Mouse (Mus musculus) adrenal gland, postnatal 4 days (tissue): ENCODE measurements at regions not wholly inside any gene's neighbourhood (a gene's known extent, or its start where the extent isn't known, plus 50 kb on each side); places are given as distances from the start of the nearest gene placed in this dataset.
"Not testable (repeated sequence)": the region's sequence is repeated elsewhere in the genome, so short reads cannot be mapped to it uniquely, and the experiment has no call there.

Experiments
- DNase-seq, 2 experiments: peaks; one replicate each; pipeline ENCODE4 v3.0.0; 2021 to 2022; ENCODE audit warnings: low spot score in 2 of 2, mixed read lengths in 2 of 2

DNA sequence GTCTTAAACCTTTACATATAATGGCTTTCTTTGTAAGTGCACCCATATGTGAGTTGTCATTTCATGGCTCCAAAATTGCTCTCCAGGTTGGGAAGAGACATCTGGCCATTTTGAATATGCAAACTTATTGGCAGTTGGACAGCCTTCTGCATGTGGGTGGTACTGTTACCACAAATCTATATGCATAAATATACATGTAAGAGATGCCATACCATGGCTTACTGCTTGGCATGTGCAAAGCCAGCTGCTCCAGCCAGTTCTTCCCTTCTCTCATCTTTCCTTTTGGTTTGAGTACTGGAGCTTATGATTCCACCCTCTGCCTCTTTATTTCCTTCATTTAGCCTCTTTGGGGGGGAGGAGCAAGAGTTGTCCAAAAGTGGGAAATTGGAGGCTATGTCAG is 312.7 kb downstream of the Plekhb2 start:
- DNase-seq = no peak

DNA sequence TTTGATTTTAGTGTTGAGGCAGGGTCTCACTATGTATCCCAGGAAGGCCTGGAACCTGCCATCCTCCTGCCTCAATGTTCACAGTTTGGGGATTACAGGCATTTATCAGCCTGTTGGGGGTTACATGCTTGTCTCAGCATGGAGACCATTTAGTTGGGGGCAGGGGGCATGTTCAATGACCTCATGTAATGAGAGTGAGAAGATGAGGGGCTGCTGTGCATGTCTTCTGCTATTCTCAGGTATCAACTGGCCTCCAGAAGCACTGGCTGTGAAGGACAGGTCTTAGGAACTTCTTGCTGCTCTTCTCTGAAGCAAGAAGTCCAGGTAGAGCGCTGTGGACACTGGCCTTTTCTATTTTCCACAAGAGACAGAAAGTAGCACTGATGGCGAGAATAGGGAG is 350.9 kb downstream of the Plekhb2 start:
- no peak for DNase-seq

DNA sequence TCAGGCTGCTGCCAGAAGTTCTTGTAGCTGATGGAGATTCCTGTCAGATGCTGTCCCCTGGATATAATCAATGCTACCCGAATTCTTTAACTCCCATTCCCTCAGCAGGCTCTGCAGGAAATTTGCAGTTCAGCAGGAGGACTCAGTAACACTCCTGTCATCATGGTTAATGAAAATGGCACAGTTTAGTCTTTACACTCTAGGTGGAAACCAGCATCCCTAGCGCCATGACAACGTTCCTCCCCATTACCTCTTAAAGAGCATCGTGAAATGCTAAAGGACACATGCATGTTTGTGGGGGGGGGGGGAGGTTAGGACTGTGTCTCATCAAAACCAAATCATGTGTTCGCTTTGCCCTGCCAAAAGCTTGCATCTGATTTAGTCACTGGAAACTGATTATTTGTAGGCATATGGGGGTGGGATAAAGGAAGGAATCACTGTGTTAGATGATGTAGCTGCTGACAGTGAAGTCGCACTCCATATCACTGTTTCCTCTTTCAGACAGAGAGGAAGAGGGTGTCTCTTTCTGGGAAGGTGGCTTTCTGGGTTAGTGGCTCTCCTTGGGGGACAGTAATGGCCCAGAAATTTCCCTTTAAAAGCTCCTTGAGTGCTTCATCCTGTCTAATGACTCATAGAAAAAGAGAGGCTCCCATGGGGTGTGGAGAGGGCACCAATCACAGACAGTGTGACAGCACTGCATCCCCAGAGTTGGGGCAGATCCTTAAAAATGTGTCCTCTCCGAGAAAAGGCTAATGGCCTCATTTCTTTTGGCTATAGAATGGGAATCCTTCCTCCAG is 351.5 kb downstream of the Plekhb2 start:
- no peak for DNase-seq

DNA sequence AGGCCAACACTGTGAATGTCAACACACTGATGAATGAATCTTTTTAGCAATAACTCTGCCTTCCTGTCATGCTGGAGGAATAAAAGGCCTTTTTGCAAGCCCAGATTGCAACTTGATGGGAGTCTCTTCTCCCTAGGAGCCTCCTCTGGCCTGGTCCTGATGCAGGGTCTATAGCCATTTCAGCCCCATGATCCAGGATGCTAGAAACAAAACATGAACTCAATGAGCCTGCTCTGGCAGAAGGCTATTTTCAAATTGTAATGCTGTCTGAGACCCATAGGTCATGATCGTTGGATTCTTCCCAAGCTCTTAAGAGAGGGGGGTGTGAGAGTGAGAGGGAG is 352.1 kb downstream of the Plekhb2 start:
- DNase-seq = no peak

DNA sequence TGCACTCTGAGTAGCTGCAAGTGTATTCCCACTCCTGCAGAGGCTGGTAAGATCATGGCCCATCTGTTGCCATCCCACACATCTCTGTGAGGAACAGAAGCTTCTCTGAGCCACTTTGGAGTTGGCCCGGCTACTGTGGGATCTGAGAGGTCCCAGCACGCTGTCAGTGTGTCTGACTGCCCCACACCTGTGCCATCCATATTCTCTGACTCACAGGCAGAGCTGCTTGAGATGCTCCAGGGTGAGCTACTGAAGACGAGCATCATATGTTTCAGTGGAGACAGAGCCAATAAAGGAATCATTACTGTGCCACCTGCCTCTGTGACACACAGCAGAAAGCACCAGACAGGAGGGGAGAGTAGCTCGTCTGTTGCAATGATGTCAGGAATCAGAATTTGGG is 352.8 kb downstream of the Plekhb2 start:
- DNase-seq = no peak

DNA sequence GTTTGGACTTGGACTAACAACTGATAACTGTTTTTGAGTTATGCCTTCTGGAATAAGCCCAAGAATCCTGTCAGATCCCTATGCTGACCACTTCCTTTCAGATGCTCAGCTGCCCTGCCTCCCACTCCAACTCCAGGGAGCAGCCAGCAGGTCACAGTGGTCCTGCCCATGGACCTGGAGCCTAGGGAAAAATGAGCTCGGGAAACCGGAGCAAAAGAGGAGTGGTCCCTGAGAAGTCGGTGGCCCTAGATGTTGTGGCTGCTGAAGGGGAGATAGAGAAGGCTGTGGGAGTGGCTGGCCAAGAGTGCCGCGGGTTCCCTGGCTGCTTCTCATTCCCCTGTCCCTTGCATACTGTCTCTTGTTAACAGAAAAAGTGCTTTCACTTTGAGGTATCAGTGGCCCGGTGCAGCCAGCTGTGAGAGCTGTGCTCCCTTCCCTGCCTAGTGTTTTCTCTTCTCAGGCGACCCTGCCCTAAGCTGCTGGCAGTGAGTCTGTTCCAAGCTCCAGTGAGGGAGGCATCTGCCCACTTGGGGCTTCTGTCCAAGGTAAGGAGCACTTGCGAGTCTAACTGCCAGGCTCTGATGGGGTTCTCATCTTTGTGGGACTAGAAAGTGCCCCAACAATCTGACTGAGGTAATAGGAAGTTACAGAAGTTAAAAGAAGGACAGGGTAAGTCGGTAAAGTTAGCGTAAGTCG is 357.2 kb downstream of the Plekhb2 start:
- DNase-seq = no peak

DNA sequence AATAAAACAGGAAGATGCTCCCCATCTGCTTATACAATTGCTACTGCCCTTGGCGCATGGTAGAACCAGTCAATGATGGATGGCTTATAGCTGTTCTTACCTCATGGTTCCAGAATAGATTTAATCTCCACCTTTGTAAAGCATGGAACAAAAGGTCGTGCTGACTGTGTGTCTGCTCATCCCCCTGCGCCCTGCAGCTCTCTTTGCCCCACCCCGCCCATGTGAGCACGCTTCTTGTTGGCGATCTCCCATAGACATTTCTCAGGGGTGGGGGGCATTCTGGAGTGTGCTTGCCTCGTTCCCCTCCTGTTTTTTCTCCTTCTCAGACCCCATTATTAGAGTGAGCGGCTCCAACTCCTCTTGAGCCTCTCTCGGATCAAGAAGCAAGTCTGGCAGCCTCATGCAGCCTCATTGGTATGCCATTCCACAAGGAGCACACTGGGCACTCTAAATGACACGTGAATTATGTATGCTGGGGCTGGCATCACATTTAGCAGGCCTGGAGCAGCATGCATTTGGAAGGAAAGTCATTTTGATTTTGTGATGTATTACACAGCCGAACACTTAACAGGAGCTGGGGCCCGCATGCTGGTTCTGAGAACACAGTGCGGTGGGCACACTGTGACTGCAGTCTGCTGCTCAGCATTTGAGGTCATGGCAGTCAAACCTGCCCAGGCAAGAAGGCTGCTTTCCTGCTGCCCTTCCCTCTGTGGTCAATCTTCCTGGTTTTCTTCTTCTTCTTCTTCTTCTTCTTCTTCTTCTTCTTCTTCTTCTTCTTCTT is 362.5 kb downstream of the Plekhb2 start:
- DNase-seq = no peak

DNA sequence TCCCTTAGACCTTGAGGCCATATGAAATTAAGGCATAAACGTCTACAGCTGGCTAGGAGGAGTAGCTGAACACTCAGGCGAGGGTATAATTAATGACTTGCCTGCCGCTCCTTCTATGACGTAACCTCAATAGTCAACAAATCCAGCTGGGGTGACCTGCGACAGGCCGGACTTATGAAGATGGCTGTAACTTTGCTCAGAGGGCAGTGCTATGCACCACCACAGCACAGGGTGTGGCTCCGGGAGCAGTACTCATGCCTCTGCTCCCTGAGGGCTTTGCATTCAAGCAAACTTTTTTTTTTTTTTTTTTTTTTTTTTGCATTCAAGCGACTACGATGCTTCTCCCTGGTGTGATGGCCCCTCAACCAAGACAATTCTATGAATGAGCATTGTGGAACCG is 364.1 kb downstream of the Plekhb2 start:
- no peak for DNase-seq

DNA sequence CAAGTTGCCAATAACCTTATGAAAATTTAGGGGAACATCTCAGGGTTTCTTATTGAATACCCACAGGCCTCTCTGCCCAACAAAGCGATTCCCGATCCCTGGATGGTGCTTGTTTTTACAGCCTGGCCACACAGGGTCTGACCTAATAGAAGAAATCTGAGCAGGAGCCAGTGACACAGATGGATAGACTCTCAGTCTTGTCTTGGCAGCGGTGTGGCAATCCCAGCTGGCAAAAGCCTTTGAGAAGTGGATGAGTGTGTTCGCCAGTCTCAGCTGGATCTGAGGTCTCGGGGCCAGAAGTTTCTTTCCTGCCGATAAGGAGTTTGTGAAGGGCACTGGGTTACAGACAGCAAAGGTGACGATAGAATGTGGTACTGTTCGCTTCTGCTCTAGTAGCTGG is 366.6 kb downstream of the Plekhb2 start:
- no peak for DNase-seq

DNA sequence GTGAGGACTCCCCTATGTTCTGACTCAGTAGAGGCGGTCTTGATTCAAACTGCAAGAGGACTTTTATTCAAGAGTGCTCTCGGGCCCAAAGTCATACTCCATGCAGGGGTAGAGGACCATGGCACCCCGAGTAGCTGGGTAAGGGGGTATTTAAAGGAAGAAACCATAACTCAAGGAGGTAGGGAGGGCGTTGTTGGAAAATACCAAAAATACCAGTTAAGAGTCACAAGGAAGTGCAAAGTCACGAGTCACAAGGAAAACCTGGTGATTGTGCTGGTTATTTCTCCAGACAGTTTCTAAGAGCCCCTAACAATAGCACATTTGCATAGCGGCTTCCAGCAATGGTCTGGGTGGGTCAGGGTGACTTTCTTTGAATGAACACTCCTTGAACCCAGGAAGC is 370.4 kb downstream of the Plekhb2 start:
- not testable (repeated sequence) for DNase-seq

DNA sequence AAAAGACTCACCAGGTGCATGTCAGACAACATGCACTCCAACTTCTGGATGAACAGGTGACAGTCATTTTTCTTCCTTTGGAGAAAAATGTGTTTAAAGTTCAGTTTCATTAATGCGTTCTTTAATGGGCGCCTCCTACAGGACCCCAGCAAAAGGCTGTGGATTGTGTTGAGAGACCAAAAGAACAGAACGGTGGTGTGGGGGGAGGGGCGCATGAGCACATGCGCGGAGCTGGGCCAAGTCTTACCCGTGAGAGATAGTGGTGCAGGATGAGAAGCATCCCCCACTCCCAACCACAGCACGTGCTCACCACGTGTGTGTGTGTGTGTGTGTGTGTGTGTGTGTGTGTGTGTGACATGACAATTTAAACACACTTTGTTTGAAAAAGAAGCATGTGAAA is 371.0 kb downstream of the Plekhb2 start:
- no peak for DNase-seq

DNA sequence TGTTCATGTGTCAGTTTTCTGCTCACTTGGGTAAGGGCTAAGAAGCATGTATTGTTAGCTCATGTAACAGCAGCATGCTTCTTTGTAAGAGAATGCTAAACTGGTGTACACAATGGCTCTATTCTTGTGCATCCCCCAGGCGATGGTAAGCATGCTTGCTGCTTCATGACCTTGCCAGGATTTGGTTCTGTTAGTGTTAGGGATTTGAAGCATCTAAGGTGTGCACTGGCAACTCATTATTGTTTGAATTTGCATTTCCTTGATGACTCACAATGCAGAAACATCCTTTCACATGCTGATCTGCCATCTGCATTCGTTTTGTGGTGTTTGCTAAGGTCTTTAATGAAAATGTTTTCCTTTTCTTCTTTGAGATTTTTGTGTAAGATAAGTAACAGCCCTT is 382.8 kb downstream of the Plekhb2 start:
- DNase-seq = no peak

DNA sequence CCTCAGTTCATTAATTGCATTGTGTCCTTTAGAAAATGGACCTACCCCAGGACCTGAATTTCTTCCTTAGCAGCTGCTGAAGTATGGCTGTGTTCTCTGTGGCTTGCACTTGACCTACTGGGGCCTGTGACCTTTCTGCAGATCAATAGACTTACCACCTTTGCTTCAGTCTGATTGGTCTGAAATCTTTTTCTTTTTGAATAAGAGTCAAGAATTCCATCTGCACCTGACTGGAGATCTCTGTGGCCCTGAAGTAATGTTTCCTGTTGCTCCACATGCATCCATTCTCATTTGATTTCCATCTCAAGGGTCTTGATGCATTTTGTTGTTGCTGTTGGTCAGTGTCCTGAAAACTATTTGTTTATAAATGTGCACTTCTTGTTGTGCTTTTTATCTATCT is 388.4 kb downstream of the Plekhb2 start:
- no peak for DNase-seq

DNA sequence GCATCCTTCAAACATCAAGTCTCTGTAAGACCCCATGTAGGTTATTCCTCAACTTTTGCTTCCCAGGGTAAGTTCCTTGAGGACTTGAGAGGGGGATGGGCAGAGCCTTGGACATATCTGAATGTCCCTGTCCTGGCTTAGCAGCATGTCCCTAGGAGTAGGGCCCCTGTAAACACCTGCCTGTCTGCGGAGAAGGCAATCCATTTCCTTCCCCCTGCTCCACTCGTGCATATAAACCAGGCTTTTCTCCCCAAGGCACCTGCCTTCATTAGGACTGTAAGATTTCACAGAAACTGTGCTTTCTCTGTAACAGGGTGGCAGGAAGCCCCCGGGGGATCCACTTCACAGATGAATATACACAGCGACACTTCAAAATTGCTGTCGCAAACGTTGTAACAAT is 393.1 kb downstream of the Plekhb2 start:
- no peak for DNase-seq

DNA sequence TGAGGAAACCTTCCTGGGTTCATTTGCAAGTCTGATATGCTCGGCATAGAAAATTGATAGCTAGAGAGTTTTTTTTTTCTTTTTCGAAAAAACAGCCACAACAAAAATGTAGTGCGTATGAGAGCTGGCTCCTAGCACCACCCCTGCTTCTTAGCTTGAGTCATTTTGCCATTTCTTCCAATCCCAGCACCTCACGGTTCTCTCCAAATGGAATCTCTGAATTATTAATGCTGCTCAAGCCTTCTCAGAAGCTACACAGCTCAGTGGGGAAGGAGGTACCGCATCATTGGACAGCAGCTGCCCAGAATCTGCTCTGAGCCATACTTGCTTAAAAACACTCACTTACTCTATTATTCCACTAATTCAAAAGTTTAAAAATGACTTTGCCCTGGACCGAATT is 393.6 kb downstream of the Plekhb2 start:
- DNase-seq = no peak

DNA sequence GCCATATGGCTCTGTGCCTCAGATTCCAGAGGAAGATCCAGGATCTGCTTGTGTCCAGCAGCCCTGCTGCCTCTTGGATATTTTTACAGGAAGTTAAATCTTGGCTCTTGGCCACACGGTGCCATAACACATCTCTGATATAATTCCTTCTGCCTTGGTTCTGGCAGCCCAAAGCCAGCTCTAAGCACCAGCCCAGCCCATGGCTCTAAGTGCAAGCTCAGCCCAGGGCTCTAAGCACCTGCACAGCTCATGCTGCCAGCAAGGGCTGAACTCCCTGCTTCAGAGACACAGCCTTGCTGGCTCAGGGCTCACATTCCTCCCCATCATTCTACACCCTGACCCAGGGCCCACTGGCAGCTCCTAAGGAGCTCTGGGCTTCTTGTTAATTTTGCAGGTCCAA is 415.3 kb downstream of the Plekhb2 start:
- no peak for DNase-seq

DNA sequence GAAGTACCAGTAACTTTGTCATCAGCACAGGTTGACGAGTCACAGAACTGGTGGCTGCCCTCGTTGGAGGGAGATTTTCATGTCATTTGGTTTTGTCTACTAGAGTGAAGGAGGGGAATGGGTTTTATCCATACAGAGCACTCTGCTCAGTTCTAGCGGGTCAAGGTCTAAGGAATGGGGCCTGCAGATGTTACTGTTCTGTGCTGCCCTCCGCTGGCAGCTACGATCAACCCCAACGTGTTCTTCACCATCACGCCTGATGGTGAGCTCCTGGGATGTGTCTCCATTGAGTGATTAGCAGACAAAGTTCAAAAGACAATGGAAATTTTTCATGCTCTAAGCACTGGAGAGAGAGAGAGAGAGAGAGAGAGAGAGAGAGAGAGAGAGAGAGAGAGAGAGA is 416.9 kb downstream of the Plekhb2 start:
- no peak for DNase-seq

DNA sequence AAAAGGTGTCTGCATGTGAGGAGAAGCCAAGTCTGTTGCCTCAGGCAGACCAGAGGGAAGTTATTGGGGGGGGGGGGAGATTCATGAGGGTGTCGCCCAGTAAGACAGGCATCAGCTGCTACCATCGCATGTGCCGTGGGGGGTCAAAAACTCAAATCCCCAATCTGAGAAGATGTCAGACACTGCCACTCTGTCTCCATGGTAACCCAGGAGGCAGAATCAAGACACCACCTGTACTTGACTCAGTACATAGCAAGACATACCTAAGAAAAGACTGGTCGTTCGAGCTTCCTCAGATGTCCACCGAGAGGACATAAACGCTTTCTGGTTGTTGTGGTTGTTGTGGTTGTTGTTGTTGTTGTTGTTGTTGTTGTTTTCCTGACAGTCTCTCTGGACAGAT is 418.1 kb downstream of the Plekhb2 start:
- DNase-seq = no peak

DNA sequence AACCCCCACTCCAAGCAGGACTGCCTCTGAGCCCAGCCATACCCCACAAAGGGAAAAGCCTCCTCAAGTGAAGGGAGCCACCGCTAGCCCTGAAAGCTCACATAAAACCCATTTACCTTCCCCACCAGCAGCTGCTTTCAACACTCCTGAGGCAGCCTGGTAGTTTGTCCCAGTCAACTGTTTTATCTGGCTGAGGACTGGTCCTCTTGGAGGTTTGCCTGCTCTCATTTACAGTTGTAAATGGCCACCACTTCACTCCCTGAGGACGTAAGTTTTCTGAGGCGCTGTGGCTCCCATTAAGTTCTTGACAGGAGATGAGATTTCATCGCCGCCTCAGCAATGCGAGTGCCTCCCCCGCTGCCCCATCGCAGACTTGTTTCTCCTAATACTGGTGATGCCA is 425.2 kb downstream of the Plekhb2 start:
- no peak for DNase-seq
